Mouse (Mus musculus) small intestine, adult 2 months (tissue): Measurements from ENCODE around the gene Acap2. TPM values are rescaled to one million over a fixed set of nuclear protein-coding genes. Genes with fewer than 3 reads are reported as not detected.

ENCODE experiments used
- H3K27ac ChIP-seq: fragments of 200-500 bp; 2 replicates; pipeline ENCODE4 v1.5.1; 2012; ENCODE audit warnings: low read depth, low read length, control low read depth, inconsistent platforms; ENCODE audit not compliant: insufficient read depth
- H3K27me3 ChIP-seq: fragments of 200-500 bp; 2 replicates; pipeline ENCODE4 v1.6.1; 2012; ENCODE audit warnings: mild to moderate bottlenecking, moderate library complexity, low read length, inconsistent platforms; ENCODE audit not compliant: control insufficient read depth, insufficient read depth
- H3K36me3 ChIP-seq: fragments of 200-500 bp; 2 replicates; pipeline ENCODE4 v1.6.1; 2012; ENCODE audit warnings: mild to moderate bottlenecking, low read length, control low read depth, inconsistent platforms; ENCODE audit not compliant: control insufficient read depth, insufficient read depth
- H3K4me1 ChIP-seq: fragments of 200-500 bp; 2 replicates; pipeline ENCODE4 v1.6.1; 2012; ENCODE audit warnings: low read length, inconsistent platforms, mixed read lengths; ENCODE audit not compliant: control insufficient read depth, insufficient read depth, insufficient read length
- H3K4me3 ChIP-seq: fragments of 200-500 bp; 2 replicates; pipeline ENCODE4 v1.5.1; 2012; ENCODE audit warnings: low read depth, mild to moderate bottlenecking, control low read depth, inconsistent platforms, low read length, moderate library complexity
- CTCF ChIP-seq: fragments of 200-500 bp; IDR thresholded peaks from 2 replicates; pipeline ENCODE4 v1.5.1; 2012; ENCODE audit warnings: low read depth, mild to moderate bottlenecking, control low read depth, inconsistent platforms, low read length, moderate library complexity, mixed read lengths; ENCODE audit not compliant: insufficient replicate concordance, insufficient read length; ENCODE audit errors: extremely low read depth
- POLR2A ChIP-seq: fragments of 200-500 bp; IDR thresholded peaks from 2 replicates; pipeline ENCODE4 v1.6.1; 2012; ENCODE audit warnings: low read depth, mild to moderate bottlenecking, control low read depth, inconsistent platforms, low read length, moderate library complexity
- WGBS: fragments of 180-500 bp; shearing (Covaris S2); methylation state at CpG from one replicate; pipeline ENCODE4 v1.1.7; 2018; 5-methylcytosine and 5-hydroxymethylcytosine counted together
- polyA plus RNA-seq: library from polyadenylated mRNA; depleted of rRNA; stranded (reverse); fragments of >200 nt; gene quantifications from 2 replicates; pipeline ENCODE4 v1.2.3, GENCODE M21; 2012

Acap2 gene
- polyA plus RNA-seq, 1 experiment: 9.1 TPM

- Histone ChIP-seq H3K4me3 (no peak overlapping the region), H3K4me1 (peaks cover 5% of the 10 kb centered on the region; the same call in 1 of the 2 replicates), H3K27ac (no peak overlapping the region), H3K36me3 (no peaks in the 10 kb centered on the region; the same call in 1 of the 2 replicates), H3K27me3 (no peaks in the 10 kb centered on the region)
- WGBS: 96% methylated on average over 5 of the region's 5 CpGs
- TF ChIP-seq CTCF (no peak), POLR2A (no peak)
Observed at GRCm38 (mm10) chr16:31077396-31077795, 123.6 kb downstream of the Acap2 start.

- peaks cover 5% of the 10 kb centered on the region; the same call in 1 of the 2 replicates for H3K4me1 ChIP-seq
- no peak overlapping the region for H3K27ac ChIP-seq
- no peaks in the 10 kb centered on the region; the same call in 1 of the 2 replicates for H3K36me3 ChIP-seq
- TF ChIP-seq CTCF: no peak
- TF ChIP-seq POLR2A: no peak
- 79% methylated on average over 8 of the region's 8 CpGs for WGBS
- H3K27me3 ChIP-seq: no peaks in the 10 kb centered on the region
- no peak overlapping the region for H3K4me3 ChIP-seq
Observed at GRCm38 (mm10) chr16:31076436-31076835, 124.6 kb downstream of the Acap2 start.

DNA sequence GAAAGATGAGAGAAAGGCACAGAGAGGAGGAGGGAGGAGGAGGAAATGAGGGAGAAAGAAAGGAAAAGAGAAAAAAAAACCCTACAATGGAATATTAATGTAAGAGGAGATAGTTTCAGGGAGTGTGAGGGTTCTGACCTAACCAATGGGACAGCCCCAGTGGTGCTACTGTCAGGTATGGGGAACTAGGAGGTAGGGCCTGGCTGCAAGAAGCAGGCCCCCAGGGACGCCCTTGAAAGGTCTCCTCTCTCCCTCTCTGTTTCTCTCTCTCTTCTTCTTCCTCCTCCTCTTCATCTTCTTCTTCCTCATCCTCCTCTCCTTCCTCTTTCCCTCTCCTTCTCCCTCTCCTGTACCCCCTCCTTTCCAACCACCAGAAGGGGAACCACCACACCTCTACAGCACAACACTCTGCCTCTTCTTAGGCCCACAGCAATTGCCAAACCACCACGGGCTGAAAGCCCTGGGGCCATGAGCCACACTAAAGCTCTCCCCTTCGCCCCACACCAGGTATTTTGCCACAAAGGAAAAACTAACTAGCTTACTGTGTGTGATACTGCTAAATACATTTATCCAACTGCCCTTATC is 126.6 kb downstream of the Acap2 start:
- no peaks in the 10 kb centered on the region for H3K4me1 ChIP-seq
- 83% methylated on average over 3 of the region's 3 CpGs for WGBS
- H3K27me3 ChIP-seq: no peaks in the 10 kb centered on the region
- TF ChIP-seq CTCF (no peak), POLR2A (no peak)
- no peaks in the 10 kb centered on the region; the same call in 1 of the 2 replicates for H3K36me3 ChIP-seq
- H3K4me3 ChIP-seq: no peak overlapping the region
- no peak overlapping the region for H3K27ac ChIP-seq

- H3K27ac ChIP-seq: no peak overlapping the region
- H3K4me1 ChIP-seq: peaks cover 3% of the 10 kb centered on the region; the same call in 1 of the 2 replicates
- no peaks in the 10 kb centered on the region for H3K27me3 ChIP-seq
- no peaks in the 10 kb centered on the region for H3K36me3 ChIP-seq
- WGBS: 90% methylated on average over 6 of the region's 6 CpGs
- TF ChIP-seq POLR2A (no peak), CTCF (no peak)
- H3K4me3 ChIP-seq: no peak overlapping the region
Observed at GRCm38 (mm10) chr16:31071731-31072130, 129.3 kb downstream of the Acap2 start.

DNA sequence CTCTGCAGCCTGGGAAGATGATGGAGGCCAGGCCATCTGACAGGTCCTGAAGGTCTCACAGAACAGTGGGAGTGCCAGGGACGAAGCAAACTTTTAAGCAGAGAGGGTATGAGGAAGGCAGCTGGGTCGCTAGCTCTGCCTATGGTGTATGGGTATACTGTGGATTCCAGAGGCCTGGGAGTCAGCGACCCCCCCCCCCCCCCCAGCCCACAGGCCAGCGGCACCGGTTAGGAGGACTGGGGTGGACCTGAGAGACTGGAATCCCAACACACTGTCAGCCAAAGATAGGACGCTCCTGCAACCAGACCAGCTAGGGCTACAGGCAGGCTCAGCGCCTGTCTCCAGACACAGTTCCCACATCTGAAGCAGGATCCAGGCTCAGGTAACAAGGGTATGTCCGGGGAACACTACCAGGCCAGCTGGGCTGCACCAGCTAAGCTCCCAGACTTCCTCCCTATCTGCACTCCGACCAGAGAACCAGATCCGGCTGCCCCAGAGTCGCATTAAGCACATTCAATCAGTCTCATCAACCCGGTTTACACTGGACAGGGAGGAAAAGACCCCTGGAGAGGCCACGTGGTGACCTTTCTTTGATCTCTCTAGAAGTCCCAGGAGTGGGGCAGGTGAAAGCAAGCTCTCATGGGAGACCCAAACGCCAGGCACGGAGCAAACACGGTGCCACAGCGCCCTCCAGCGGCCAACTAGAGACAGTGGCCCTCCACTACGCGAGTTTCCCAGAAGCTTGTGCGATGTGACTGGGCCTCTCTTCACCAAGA is 130.5 kb downstream of the Acap2 start:
- Histone ChIP-seq H3K27me3 (no peaks in the 10 kb centered on the region), H3K27ac (no peak overlapping the region), H3K4me3 (peak overlapping the region; percentile 25; the same call in 1 of the 2 replicates), H3K4me1 (peaks cover 5% of the 10 kb centered on the region; the same call in 1 of the 2 replicates), H3K36me3 (no peaks in the 10 kb centered on the region)
- 22% methylated on average over 21 of the region's 21 CpGs for WGBS
- TF ChIP-seq POLR2A: no peak
- TF ChIP-seq CTCF: peak; percentile 98

DNA sequence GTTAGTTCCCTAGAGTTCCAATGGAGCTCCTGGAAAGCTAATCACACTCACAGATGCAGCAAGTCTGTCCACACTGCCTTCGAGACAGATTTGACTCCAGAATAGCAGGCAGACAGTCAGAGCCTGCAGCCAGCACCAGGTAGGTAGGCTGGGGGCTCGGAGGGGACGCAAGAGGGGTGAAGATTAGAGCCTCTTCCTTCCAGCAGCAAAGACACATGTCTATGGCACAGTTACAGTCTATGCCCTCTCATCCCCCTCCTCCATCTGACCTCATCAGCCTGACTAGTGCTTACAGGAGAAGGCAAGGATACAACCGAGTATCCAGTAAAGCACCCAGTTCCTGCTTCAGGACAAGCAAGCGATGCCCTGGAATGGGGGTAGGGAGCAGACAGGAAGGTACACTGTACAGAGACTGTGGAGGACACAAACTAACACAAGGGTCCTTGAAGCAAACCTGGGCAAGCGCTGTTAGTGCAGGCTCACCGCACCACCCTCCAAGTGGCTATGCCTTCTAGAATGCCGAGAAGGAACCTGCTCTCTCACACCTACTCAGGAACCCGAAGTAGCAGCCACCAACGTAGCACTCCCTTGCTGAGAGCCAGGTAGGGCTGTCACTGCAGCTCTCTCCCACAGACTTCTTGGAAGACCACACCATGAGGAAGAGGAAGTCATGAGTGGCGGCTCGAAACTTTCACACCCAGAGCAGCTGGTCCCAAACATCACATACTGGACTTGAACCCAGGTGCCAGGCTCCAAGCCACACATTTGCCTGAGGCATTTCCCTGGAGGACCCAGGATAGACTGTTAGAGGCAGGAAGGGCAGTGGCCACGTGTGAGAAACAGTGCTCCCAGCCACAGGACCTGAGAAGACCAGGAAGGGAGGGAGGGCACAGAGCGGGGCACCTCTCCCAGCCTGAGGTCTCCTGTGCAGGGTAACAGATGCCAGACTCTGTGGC is 131.6 kb downstream of the Acap2 start:
- Histone ChIP-seq H3K4me3 (no peak overlapping the region), H3K36me3 (no peaks in the 10 kb centered on the region), H3K27me3 (no peaks in the 10 kb centered on the region), H3K4me1 (peaks cover 5% of the 10 kb centered on the region; the same call in 1 of the 2 replicates), H3K27ac (no peak overlapping the region)
- 80% methylated on average over 14 of the region's 14 CpGs for WGBS
- TF ChIP-seq CTCF (no peak), POLR2A (no peak)

- WGBS: 86% methylated on average over 7 of the region's 7 CpGs
- no peaks in the 10 kb centered on the region for H3K27me3 ChIP-seq
- no peak overlapping the region for H3K4me3 ChIP-seq
- TF ChIP-seq POLR2A (no peak), CTCF (no peak)
- H3K4me1 ChIP-seq: peaks cover 5% of the 10 kb centered on the region; the same call in 1 of the 2 replicates
- no peak overlapping the region for H3K27ac ChIP-seq
- H3K36me3 ChIP-seq: no peaks in the 10 kb centered on the region
Observed at GRCm38 (mm10) chr16:31068280-31068679, 132.8 kb downstream of the Acap2 start.
